Mouse (Mus musculus): ENCODE measurements at regions not wholly inside any gene's neighbourhood (a gene's known extent, or its start where the extent isn't known, plus 50 kb on each side); places are given as distances from the start of the nearest gene placed in this dataset.

GRCm38 (mm10) chr9:18210721-18211120 lies 81.2 kb upstream of the Chordc1 start:
- no peak for DNase-seq (ENCODE audit: low read depth, low spot score)

- DNase-seq (ENCODE audit: low read depth, low spot score): no peak
These were observed 65.3 kb upstream of the Chordc1 start for GRCm38 (mm10) chr9:18226644-18227043.

- peak; percentile 53 for DNase-seq (ENCODE audit: low read depth, low spot score)
These were observed 62.0 kb upstream of the Chordc1 start for GRCm38 (mm10) chr9:18229933-18230332.

Data from A20 (cell line).